Mouse (Mus musculus) olfactory bulb, adult 2 months (tissue): ENCODE data around the gene Cntnap1.

Experiments
- CTCF ChIP-seq: fragments of 200-500 bp; IDR thresholded peaks from 2 replicates; pipeline ENCODE4 v1.5.1; 2012; ENCODE audit warnings: low read depth, mild to moderate bottlenecking, low read length, moderate library complexity; ENCODE audit not compliant: insufficient read depth
- POLR2A ChIP-seq: fragments of 200-500 bp; IDR thresholded peaks from 2 replicates; pipeline ENCODE4 v1.6.1; 2012; ENCODE audit warnings: mild to moderate bottlenecking, low read depth, low read length, moderate library complexity; ENCODE audit not compliant: insufficient read depth

DNA sequence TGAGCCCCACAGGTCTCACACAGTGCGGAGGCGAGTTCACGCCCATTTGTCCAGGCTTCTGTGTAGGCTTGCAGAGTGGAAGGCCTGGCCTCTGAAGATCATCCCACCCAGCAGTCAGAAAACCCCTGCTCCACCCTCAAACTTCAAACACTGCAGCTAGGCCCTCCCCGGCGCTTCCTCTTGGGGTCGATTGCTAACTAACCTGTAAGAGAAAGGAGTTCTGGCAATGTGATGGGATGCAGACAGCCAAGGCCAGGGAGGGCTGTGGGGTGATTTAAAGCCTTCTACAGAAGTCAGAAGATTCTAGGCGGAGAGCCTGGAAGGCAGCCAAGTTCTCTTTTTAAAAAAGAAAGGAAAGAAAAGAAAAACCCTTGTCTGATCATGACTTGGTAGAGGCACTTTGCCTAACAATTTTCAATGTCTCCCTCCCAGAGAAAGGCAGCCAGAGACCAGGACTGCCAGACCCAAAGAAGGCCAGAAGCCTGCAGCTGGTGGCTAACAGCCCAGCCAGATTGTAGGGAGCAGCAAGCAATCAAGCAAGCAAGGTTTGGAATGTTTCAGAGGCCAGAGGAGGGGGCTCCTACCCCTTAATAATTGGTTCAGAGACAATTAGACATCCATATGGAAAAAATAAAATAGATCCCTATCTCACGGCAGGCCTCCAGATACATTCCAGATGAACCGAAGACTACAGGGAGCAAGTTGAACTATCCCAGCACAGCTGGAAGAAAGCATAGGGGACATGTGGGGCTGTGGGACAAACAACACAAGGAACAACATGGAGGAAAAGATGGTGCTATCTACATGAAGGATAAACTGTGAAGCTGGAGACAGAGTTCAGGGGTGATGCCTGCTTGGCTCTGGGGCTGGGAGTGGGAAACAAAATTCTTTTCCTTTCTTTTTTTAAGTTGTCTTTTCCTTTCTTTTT is 20.9 kb upstream of the Cntnap1 start:
- TF ChIP-seq POLR2A: no peak
- TF ChIP-seq CTCF: no peak
